Mouse (Mus musculus): ENCODE data around the gene Zfp365.

Gene Zfp365

GRCm38 (mm10) chr10:67841596-67841995, 70.9 kb downstream of the Zfp365 start:
- DNase-seq (ENCODE audit: low spot score): no peak

GRCm38 (mm10) chr10:67840735-67841134, 71.7 kb downstream of the Zfp365 start:
- DNase-seq (ENCODE audit: low spot score): no peak

- DNase-seq (ENCODE audit: low spot score): no peak
These were observed 73.3 kb downstream of the Zfp365 start for GRCm38 (mm10) chr10:67839156-67839555.

GRCm38 (mm10) chr10:67836426-67836825, 76.0 kb downstream of the Zfp365 start:
- DNase-seq (ENCODE audit: low spot score): no peak
